Mouse (Mus musculus) liver, embryonic 14.5 days (tissue): ENCODE data around the gene Ergic1.

Source experiments
- CTCF ChIP-seq: IDR thresholded peaks from 2 replicates; pipeline ENCODE4 v1.5.1; 2016; ENCODE audit warnings: antibody characterized with exemption, low read depth, control low read depth
- EP300 ChIP-seq: IDR thresholded peaks from 2 replicates; pipeline ENCODE4 v1.6.1; 2016; ENCODE audit warnings: antibody characterized with exemption, low read depth

- no peak for TF ChIP-seq EP300
- TF ChIP-seq CTCF, result no peak
Observed at GRCm38 (mm10) chr17:26518306-26518705, 43.0 kb upstream of the Ergic1 start.
